Mouse (Mus musculus) heart, adult 11 months (tissue): Measurements from ENCODE around the gene Tef.

ENCODE experiments used
- DNase-seq: peaks from one replicate; pipeline ENCODE4 v3.0.0; 2022

Tef gene

DNA sequence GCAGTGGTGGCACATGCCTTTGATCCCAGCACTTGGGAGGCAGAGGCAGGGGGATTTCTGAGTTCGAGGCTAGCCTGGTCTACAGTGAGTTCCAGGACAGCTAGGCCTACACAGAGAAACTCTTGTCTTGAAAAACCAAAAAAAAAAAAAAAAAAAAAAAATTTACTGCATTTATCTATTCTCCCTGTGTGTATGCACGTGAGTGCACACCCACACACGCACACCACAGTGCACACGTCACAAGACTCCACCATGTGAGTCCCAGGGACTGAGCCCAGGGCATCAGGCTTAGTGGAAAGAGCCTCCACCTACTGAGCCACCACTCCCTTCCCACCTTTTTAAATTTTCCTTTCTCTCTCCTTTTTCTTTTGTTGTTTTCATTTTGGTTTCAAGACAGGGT is 28.3 kb downstream of the Tef start:
- DNase-seq, result no peak

DNA sequence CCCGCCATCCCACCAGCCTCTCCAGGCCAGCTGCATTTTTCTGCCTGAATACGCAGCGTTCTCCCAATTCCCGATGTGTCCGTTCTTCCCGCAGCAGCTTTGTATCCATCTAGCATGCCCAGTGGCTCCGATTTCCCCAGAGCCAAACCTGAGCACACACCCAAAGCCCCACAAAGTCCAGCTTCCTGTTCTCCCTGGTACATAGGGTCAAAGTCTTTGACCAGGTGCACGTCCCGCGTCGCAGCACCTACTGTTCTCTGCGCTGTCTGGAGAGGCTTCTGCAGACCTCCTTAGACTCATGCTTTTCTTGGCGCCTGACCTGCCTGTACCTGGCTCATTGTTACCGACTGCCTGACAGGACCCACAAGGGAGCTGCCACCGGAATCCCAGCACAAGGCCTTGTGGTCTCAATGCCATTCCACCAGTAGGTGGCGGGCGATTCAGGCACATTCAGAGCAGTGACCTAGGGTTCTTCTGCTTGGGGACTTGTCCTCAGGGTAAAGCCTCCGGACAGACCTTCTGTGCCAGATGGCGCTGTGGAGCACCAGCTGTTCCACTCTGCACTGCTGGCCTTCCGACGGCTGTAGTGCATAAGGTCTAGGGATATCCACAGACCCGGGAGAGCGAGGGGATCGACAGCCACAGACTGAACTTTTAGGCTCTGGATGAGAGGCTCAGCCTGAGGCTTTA is 29.1 kb downstream of the Tef start:
- peak; percentile 99 for DNase-seq

DNA sequence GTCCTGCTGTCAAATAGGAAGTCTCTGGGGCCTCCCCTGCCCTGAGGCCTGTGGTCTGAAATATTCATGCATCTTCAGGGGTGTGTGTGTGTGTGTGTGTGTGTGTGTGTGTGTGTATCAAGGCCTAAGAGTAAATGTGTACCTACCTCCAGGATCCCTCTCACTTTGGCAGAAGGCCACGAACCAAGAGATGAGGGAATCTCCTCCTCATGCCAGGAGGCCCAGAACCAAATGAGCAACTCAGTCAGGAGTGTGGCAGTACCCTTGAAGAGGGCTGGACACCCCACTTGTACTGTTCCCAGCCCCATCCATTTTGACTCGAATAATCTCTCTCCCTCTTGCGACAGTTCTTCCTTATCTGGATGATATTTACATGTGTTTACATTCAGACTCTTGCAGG is 30.0 kb downstream of the Tef start:
- DNase-seq, result peak; percentile 93

DNA sequence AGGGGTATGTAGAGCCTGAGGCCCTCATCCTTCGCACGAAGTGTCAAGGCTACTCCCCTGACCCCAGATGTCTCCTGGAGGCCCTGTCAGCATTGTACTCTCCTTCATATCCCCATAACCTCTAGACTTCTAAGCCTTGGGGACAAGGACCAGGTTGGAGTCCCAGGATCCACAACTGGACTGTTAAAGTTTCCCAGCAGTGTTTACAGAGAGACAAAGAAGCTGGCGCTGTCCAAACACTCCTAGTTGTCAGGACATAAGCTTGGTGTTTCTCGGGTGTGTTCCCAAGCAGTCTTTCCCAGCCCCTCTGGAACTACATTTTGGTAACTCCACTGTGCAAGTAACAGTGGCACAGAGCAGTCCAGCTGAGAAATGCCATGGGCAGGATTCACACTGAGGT is 31.3 kb downstream of the Tef start:
- peak; percentile 90 for DNase-seq

DNA sequence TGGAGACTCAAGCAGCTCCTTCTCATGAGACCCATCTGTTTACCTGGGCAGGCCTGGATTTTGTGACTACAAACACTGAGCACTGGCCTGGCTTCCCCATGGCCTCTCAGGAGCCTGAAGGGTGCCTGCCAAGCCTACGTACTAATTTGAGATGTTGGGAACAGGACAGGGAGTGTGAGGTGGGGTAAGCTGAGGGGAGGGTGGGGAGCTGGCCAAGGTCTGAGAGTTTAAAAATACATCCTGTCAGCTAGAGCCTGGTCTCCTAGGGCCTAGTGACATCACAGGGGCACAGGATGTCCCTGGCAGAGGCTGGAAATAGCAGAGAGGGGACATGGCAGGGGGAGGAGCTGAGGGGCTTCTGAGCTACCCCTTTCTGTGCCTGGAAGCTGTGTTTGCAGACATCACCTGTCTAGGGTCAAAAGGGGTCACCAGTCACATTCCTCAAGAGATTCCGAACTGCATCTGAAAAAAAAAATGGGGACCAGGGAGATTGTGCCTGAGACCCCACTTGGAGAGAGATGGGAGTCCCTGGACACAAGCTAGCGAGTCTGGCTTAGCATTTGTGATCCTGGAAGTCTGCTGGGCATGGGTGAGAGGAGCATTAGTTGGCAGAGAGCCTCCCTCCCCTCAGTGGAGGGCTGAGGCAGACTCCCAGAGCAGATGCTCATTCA is 32.1 kb downstream of the Tef start:
- DNase-seq, result peak; percentile 99

DNA sequence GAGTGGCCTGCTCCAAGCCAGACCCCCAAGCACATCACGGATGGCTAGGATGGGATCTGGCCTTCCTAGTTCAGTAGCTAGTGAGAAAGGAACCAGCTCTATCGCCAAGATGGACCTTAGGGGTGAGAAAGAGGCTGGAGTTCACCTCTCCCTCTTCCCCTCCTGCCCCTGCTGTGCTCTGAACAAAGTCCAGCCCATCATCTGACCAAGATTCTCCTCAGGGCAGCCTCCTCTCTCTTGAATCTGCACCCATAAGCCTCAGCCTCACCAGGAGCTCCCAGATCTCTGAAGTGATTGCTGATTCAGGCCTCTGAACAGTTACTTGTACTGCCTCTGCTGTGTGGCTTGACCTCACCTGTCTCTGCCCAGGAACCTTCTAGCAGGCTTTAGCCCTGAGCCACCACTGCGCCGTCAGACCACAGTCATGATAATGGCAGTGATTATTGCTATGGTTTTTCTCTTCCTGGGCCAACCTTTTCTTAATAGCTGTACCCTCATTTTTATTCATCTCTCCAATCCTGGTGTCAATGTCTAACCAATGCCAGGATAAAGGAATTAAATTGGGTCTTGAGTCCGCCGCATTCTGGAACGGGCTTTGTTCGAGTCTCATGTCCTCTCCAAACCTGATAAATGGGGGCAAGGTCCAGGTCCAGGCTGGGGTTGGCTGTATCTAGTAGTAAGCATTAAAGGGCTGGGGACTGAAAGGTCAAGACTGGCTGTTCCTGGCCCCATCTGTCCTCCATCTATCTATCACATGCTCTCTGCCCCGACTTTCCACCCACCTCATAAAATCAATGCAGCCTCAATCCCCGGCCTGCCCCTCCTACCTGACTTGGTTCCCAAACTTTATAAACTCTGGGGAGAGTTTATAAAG is 33.0 kb downstream of the Tef start:
- peak; percentile 93 for DNase-seq

DNA sequence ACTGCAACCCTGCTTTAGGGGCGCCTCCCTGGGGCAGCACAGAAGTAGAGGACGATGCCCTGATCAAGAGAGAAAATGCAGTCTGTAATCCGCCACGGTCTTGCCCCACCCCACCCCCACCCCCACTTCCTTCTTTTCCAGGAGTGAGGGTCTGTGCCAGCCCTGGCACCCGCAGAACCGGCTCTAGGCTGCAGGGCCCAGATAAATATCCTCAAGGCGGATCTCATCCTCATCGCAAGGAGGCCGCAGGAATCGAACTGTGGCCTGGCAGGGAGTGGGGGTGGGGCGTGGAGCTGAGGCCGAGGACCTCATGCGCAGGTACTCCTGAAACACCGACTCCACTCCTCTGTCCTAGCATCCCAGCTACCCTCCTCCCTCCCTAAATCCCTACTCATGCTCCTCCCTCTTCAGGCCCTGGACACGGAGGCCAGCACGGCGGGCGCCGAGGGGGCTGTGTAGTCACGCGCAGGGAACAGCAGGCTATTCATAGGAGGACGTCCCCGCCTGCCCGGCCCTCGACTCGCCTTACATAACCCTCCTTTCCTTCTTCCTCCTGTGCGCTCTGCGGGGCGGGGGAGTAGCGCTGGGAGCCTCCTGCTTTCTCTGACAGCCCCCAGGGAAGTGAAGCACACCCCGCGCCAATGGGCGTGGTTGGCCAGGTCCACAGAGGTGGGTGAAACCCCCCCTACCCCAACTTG is 34.1 kb downstream of the Tef start:
- peak; percentile 100 for DNase-seq

DNA sequence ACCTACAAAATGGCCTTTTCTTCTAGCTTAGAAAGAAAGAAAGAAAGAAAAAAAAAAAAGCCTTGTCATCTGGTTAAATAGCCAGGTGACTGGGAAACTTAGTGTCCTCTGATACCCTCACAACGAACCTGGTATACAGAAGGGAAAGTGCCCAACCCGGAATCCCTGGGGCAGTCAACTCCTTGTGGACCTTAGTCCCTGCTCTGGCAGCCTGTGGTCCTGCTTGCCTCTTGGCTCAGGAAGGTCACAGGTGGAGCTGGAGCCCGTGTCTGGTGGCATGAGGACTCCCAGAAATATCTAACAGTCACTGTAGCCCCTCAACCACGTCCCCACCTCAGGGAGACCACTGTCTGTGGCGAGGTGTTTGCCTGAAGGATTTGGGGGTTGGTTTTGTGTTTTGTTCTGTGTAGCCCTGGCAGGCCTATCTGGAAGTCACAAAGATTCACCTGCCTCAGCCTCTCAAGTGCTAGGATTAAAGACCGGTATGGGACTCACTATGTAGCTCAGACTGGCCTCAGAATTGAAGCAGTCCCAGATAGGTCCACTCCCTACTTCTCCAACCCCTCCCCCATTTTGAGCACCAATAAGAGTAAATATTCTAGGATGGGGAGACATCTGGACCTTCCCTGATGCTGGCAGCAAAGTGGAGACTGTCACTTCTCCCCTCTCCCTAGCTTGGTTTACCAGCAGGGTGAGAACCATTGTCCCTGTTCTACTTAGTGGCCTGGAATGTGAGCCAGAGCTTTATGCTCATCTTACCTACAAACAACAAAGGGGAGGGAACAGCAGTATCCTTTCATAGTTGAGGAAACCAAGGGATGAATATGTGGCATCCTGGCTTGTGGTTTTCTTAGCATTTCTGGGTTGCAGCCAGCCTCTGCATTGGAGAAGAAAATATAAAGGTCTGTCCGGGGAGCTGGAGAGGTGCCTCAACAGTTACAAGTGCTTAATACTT is 35.0 kb downstream of the Tef start:
- DNase-seq, result peak; percentile 95

DNA sequence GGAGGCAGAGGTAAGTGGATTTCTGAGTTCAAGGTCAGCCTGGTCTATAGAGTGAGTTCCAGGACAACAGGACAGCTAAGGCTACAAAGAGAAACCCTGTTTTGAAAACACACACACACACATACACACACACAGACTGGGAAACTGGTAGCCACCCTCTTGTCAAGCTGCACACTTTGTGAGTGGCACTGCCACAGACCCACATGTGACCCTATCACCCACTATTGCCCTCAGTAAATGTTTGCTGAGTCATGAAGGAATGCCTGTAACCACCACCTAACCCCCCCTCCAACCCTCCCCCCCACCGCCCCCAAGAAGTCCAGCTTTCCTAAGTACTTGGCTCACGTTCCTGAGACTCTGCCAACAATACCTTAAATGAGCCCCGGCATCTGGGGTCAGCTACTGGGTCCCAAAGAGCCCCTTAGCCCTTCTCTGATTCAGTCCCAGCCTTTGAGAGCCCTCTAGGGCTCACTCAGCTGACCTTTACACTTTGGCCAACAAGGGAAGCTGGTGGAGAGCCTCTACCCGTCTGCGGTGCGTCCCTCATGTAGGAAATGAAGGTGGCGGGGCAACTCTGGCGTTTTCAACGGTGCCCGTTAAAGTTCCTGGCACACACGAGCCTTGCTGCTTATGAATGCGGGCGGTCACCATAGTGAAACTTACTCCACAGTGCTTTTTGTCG is 36.5 kb downstream of the Tef start:
- peak; percentile 97 for DNase-seq

DNA sequence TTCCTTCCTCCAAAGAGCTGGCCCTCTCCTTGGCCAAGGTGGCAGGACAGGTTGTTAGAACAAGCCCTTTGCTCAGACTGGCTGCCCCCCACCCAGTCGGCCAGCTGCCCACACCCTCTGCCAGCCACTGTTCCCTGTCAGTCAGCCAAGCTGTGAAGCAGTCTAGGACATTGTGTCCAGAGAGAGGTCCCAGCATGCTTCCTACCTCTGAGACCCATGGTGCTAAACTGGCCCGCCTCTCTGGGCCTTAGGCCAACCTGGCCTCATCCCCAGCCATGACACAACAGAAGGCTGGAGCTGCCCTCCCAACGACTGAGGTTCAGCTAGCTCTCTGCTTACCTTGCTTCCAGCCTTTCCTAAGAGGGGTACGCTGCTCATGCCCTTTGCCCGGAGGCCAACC is 37.4 kb downstream of the Tef start:
- peak; percentile 100 for DNase-seq

DNA sequence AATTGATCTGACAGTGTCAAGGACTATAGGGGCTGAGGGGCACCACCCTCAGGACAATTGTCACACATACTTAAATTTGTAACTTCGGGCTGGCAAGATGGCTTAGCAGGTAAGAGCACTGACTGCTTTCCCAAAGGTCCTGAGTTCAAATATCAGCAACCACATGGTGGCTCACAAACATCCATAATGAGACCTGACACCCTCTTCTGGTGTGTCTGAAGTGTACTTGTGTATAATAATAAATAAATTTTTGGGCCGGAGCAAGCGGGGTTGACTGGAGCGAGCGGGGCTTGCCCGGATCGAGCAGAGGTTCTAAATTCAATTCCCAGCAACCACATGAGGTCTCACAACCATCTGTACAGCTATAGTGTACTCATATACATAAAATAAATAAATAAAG is 38.1 kb downstream of the Tef start:
- no peak for DNase-seq

DNA sequence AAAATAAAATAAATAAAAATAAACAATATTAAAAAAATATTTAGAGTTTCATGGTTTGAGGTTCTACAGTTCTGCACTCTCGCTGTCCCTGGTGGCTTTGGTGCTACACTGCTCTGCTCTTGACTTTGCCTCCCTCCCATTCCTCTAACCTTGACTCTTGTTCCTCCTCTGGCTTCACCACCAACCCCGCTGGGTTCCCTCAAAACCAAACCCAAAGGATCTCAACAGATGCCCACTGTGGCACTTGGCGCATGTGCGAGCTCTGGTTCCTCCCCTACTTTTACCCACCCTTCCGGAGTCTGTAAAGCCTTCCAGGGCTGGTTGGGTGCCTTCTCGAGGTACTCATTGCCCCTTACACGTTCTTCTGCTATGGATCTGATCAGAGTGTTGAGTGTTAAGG is 40.1 kb downstream of the Tef start:
- DNase-seq, result no peak

DNA sequence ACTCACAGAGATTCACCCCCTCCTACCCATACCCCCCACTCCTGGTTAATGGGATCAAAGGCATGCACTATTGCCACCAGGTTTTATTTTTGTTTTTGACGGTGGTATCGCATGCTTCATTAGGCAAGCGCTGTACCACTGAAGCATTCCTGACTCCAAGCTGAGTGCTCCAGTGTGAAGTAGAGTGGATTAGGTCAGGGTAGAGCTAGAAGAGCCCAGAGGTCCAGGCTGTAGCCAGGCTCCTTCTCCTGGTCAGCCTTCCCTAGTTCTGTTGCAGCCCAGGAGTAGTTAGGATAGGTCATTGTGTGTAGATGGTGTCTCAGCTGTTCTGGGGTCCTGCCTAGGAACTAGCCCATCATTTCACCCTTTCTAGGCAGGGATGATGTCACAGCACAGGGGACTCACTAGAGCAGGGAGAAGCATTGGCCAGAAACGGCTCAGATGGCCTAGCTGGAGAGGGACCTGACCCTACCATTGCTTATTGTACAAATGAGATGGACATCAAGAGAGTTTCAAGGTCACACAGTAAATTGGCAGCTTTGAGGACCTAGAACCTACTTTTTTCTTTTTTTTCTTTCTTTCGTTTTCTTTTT is 42.9 kb downstream of the Tef start:
- DNase-seq, result peak; percentile 91

DNA sequence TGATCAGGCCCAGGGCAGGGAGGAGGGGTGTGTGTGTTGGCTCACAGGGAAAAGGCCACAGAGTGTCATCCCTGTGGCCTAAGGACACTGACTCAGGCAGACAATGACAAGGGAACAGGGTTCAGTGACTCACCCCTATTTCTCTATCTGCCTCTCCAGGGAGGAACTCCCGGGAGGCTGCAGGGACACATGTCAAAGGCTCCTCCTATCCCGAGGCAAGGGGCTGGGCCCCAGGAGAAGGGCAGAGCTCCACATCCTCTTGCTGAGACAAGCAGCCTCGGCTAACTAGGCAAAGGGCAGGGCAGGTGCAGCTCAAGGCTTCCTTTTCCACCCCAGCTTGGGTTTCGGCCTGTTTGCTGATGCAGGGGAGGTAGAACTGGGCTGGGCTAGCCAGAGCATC is 43.5 kb downstream of the Tef start:
- DNase-seq, result peak; percentile 99

DNA sequence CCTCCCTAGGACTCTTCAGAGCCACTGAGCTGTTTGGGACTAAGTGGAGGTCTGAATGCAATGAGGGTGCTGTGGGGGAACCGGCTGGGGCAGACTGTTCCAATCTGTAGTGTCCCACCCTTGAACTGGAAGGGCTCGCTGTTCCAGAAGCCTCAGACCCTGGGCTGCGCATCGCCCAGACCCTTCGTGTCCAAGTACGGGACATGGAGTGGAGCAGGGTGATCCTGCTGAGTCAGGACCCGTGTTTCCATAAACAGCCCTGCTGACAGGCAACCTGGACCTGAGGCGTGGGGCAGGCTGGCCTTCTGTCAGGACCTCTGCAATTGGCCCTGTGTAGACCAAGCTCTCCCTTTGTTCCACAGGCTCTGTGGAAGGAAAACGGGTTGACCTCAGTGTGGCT is 44.5 kb downstream of the Tef start:
- DNase-seq, result peak; percentile 94

DNA sequence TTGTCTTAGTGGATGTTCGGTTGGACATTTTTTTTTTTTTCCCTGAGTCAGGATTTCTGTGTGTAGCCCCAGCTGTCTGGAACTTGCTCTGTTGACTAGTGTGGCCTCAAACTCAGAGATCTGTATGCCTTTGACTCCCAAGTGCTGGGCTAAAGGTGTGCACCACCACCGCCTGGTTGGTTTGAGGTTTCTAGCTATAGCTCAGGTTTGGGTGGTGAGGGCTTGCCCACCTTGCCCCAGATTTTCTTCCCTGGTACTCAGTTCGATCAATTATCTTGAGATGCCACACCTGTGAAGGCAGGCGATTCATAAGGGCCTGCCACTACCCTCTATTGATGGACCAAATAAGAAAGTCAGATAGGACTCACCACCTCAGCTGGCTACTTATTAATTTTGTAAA is 44.9 kb downstream of the Tef start:
- DNase-seq, result peak; percentile 92

DNA sequence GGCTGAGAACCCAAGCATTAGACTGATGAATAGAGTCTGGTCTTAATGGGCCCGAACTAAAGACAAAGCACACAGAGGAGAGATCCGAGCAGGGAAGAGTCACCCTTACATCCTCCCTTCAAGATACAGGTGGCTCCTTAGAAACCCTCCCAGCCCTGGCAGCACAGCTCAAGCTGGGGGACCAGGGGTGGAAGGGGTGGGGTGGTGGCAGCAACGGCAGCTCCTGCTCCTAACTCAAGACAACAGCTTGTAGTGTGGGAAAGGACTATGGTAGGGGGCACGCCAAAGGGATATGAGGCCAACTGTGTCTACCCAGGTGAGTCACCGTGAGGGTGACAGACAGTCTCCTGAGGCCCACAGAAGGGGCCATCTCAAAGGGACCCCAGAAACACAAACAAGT is 45.6 kb downstream of the Tef start:
- peak; percentile 93 for DNase-seq

DNA sequence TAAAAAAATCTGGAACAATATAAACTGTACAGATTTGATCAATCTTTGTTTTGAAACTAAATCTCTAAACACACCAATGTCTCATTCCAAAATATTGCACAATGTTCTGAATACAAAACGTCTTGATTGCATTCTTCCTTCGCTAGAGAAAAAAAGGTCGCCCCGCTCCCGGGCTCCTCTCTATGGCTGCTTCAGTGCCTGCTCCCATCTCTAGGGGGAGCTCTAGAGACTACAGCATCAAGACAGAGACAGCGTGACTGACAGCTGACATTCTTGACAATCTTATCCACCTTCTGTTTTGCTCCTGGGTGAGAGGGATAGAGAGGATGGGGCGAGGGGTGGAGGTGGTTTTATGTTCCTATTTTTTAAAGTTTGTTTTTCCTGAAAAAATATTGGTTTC is 46.1 kb downstream of the Tef start:
- peak; percentile 95 for DNase-seq

DNA sequence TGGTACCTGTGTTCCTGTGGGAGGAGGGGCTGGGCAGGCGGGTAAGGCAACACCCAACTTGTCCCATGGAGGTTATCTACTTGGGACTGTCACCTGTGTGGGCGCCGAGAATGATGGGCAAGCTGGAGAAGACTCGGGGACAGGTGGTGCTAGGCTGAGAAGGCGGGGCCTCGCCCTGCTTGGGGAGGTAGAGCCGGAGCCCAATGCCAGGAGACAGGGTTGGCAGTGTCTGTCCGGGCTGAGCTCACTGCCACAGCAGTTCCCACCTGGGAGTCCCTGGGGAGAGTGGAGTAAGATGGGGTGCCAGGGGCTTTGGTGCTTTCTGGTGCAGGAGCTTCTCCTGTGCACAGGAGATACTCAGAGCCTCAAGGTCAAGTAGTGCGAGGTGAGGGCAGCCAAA is 46.9 kb downstream of the Tef start:
- DNase-seq, result peak; percentile 95

DNA sequence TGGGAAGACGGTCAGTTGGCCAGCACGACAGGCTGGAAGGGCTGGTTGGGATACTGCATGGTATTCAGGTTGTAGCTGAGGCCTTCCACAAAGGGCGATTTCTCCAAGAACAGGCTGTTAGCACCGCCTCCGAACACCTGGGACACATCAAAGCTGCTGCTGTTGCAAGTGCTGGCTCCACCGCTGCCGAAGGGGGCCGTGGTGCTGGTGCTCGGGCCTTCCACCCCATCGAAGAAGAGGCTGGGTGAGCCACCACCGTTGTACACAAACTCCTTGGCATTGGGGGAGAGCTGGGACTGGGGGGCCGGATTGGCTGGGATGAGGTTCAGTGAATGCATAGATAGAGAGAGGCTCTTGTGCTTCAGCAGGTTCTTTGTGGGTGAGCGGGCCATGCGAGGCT is 48.5 kb downstream of the Tef start:
- peak; percentile 91 for DNase-seq

DNA sequence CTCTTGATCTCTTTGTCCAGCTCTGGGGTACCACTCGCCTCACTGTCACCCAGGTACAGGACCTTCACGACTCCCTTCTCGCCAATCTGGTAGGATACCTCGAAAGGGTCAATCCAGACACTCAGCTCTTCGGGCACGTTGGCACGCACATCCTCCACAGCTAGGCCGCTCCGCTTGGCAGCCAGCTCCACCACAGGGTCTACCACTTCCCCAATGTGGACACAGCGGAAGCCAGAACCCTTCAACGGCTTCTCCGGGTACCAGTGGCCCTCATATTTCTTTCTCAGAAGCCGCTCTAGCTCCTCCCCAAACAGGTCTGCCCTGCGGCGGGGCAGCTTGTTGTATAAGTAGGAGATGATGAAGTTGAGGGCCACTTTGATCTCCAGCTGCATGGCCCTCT is 49.2 kb downstream of the Tef start:
- peak; percentile 95 for DNase-seq
